Mouse (Mus musculus): ENCODE measurements around the gene Cdc25a. TPM values are rescaled to one million over a fixed set of nuclear protein-coding genes. Genes with fewer than 3 reads are reported as not detected.

Gene Cdc25a
- total RNA-seq (2023), result 11.1 TPM

DNA sequence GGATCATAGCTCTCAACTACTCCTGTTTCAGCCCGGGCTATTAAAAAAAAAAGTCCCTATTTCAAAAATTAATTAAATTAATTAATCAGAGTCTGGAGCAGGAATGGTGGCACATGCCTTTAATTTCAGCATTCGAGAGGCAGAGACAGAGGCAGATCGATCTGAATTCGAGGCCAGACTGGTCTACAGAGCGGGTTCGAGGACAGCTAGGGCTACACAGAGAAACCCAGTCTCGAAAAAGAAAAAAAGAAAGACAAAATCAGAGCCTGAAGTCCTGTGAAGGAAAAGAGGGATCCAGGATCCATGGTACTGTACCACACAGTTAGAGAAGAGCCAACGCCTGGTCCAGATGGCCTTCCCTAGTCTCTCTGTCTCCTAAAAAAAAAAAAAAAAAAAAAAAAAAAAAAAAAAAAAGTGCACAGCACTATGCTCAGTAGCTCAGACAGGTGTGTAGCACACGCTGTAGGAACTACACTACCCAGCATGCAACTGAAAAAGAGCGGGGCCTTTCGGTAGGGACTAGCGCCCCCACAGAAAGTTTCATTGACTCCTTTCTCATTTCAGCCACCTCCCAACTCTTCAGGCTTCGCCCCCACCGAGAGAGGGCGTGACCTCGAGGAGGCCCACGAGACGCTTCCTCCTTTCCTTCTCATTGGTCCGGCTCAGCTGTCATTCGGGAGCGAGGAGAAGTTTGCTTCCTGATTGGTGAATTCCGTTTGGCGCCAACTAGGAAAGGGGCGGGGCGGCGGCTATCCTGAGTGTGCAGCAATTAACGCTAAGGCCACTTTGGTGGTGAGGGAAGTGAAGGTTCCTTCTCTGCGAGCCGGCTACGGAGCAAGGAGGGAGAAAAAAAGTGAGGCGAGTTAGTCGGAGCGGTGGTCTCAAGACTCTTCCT, at the start of gene Cdc25a:
Gene Cdc25a, plus strand, starts transcription at position 783 of the 895 bp plus-strand sequence.

DNA sequence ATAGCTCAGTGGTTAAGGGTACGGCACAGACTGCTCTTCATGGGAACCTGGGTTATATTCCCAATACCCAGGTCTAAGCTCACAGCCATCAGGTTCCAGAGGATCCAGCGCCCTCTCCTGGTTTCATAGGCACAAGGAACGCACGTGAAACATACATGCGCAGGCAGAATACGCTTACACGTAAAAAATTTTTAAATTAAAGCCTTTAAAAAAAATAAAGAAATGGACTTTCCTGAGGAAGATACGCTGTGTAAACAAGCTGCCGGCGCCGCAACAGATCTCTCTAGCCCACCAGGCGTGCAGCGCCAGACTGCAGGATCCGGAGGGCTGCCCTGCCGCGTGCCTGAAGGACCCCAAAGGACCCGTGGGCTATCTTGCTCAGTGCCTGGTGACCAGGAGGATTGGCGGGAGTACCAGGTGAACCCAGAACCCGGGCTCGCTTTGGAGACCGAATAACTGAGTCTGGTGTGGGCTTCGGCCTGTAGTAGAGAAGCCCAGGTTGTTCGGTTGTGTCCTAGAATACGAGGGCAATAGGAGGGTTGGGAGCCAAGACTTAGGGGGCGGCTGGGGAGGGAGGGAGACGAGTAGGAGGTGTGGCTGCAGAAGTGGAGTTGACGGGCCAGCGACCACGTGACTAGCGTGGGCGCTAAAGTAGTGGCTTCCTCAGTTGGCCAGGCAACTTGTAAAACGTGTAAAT, 42.8 kb upstream of the Cdc25a start, which contains the start of gene Nme6:
Gene Nme6, plus strand, starts transcription at position 359 of the 697 bp plus-strand sequence.

DNA sequence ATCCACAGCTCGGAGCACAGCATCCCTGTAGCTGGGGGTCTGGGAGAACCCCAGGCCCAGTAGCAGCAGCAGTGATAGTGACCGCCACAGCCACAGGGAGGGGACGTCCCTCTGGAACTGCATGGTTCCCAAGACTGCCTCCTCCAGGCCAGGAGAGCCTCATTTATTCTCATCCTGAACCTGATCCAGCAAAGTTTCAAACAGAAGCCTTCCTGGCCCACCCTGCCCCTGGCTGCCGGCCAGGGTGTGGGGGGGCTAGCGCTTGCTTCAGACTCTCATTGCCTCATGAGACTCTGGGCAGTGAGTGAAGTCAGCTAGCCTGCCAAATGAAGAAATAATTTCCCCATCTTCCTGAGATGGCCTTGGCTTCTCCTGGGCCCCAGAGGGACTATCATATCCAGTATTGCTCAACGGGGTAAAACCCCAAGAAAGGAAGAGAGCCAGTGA, 26.0 kb upstream of the Cdc25a start, which contains the start of gene Camp:
Gene Camp, minus strand, starts transcription at position 306 of the 447 bp plus-strand sequence.

DNA sequence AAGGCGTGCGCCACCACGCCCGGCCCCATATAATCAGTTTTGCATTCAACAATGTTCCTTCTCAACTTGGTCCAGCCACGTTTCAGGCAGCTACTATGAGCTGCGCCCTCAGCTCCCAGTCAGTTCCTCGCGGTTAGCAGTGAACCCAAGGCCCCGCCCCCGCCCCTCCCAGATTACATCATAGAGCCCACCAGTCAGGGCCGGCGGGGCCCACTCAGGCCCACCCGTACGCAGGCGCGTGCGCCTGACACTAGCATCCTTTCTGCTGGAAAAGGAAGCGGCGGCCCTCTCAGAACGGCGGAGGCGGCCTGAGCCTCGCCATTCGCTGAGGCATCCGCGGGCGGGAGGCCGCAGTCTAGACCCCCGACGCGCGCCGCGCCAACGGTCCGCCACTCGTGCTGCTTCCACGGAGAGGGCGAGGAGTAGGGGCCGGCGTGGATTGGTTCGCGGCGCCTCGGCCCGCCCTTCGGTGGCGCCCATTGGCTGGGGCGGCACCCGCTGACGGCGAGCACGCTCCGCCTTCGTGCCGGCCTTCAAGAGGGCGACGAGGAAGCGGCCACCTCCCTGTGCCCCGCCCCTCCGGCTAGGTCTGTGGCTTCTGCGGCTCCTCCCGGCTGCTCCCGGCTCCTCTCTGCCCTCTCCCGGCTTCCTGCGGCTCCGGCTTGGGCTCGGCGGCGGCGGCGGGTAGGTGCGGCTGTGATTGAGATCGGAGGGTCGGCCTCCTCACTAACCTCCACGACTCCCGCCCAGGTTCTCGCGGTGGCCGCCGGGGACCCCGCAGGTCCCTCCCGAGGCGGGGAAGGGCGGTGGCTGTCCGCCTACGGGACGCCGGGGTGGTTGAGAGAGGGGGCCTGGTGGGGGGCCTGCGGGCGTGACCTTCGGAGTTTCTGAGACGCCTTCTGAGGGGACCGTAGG, 56.1 kb downstream of the Cdc25a start, which contains the start of gene Map4:
Gene Map4, plus strand, starts transcription at position 204 of the 915 bp plus-strand sequence.

Other genes starting within 250 kb of the Cdc25a start
- gene Fbxw24, start 249.5 kb upstream of the Cdc25a start, total RNA-seq (2023), result not detected
- not detected for gene Fbxw25, start 210.9 kb upstream of the Cdc25a start, total RNA-seq (2023)
- gene Fbxw18, start 172.9 kb upstream of the Cdc25a start, total RNA-seq (2023), result not detected
- not detected for gene Fbxw26, start 129.5 kb upstream of the Cdc25a start, total RNA-seq (2023)
- not detected for gene Fbxw27, start 84.9 kb upstream of the Cdc25a start, total RNA-seq (2023)
- gene Spink8, start 63.3 kb upstream of the Cdc25a start, total RNA-seq (2023), result not detected
- gene Nme6, start 42.8 kb upstream of the Cdc25a start, total RNA-seq (2023), result 7.0 TPM
- 2.2 TPM for gene Camp, start 26.0 kb upstream of the Cdc25a start, total RNA-seq (2023)
- 88.2 TPM for gene Map4, start 55.9 kb downstream of the Cdc25a start, total RNA-seq (2023)
- gene Smarcc1, start 242.1 kb downstream of the Cdc25a start, total RNA-seq (2023), result 60.4 TPM
- 131 TPM for gene Dhx30, start 242.3 kb downstream of the Cdc25a start, total RNA-seq (2023)